Mouse (Mus musculus): ENCODE data around the gene Gm45234. TPM values are rescaled to one million over a fixed set of nuclear protein-coding genes. Genes with fewer than 3 reads are reported as not detected.
A peak's percentile ranks its signal among the peaks of the same experiment; 100 is the strongest.

Gm45234 gene
- polyA plus RNA-seq, 1 experiment from 2014 or later, result not detected

GRCm38 (mm10) chr6:124744755-124745321 lies 11.0 kb downstream of the Gm45234 start:
- Histone ChIP-seq H3K27ac (ENCODE audit: low read depth) (no peak overlapping the region), H3K4me1 (ENCODE audit: insufficient read depth) (peaks cover 28% of the 10 kb centered on the region), H3K9ac (replicated peaks) (peak overlapping the region; percentile 26; the same call in 1 of the 2 replicates), H3K36me3 (replicated peaks; ENCODE audit: insufficient read depth, low read length) (peaks cover 9% of the 10 kb centered on the region), H3K9me3 (ENCODE audit: low read length) (no peaks in the 10 kb centered on the region), H3K27me3 (ENCODE audit: insufficient read depth, low read length) (no peaks in the 10 kb centered on the region), H3K4me3 (ENCODE audit: low read depth, low read length) (peak overlapping the region; percentile 63), H3K4me2 (ENCODE audit: low read depth, low read length) (peak overlapping the region; percentile 96)
- TF ChIP-seq EP300 (IDR thresholded peaks at IDR 0.05; ENCODE audit: low read depth) (no peak), CTCF (IDR thresholded peaks at IDR 0.05; ENCODE audit: low read depth) (no peak)
- ATAC-seq (no peak), DNase-seq (no peak)
- WGBS (ENCODE audit: insufficient replicate concordance), result 72% methylated on average over 26 of the region's 26 CpGs

GRCm38 (mm10) chr6:124743647-124744046 lies 12.2 kb downstream of the Gm45234 start:
- 80% methylated on average over 8 of the region's 8 CpGs for WGBS (ENCODE audit: insufficient replicate concordance)
- H3K9ac ChIP-seq (replicated peaks), result no peak overlapping the region
- peaks cover 5% of the 10 kb centered on the region for H3K36me3 ChIP-seq (replicated peaks; ENCODE audit: insufficient read depth, low read length)
- no peak overlapping the region for H3K27ac ChIP-seq (ENCODE audit: low read depth)
- no peak for TF ChIP-seq EP300 (IDR thresholded peaks at IDR 0.05; ENCODE audit: low read depth)
- no peak for TF ChIP-seq CTCF (IDR thresholded peaks at IDR 0.05; ENCODE audit: low read depth)
- H3K4me1 ChIP-seq (ENCODE audit: insufficient read depth), result peaks cover 39% of the 10 kb centered on the region
- no peak overlapping the region for H3K4me3 ChIP-seq (ENCODE audit: low read depth, low read length)
- ATAC-seq (no peak), DNase-seq (no peak)
- no peaks in the 10 kb centered on the region for H3K9me3 ChIP-seq (ENCODE audit: low read length)
- H3K4me2 ChIP-seq (ENCODE audit: low read depth, low read length), result no peak overlapping the region
- no peaks in the 10 kb centered on the region for H3K27me3 ChIP-seq (ENCODE audit: insufficient read depth, low read length)

- Histone ChIP-seq H3K36me3 (replicated peaks; ENCODE audit: insufficient read depth, low read length) (peaks cover 5% of the 10 kb centered on the region), H3K27ac (ENCODE audit: low read depth) (no peak overlapping the region), H3K9ac (replicated peaks) (no peak overlapping the region), H3K27me3 (ENCODE audit: insufficient read depth, low read length) (no peaks in the 10 kb centered on the region), H3K4me2 (ENCODE audit: low read depth, low read length) (no peak overlapping the region), H3K4me1 (ENCODE audit: insufficient read depth) (peaks cover 44% of the 10 kb centered on the region), H3K4me3 (ENCODE audit: low read depth, low read length) (no peak overlapping the region), H3K9me3 (ENCODE audit: low read length) (no peaks in the 10 kb centered on the region)
- no peak for TF ChIP-seq EP300 (IDR thresholded peaks at IDR 0.05; ENCODE audit: low read depth)
- TF ChIP-seq CTCF (IDR thresholded peaks at IDR 0.05; ENCODE audit: low read depth), result no peak
- WGBS (ENCODE audit: insufficient replicate concordance), result 91% methylated on average over 15 of the region's 15 CpGs
- ATAC-seq (no peak), DNase-seq (no peak)
Measured at GRCm38 (mm10) chr6:124742839-124743514, 12.8 kb downstream of the Gm45234 start.

GRCm38 (mm10) chr6:124741842-124742241 lies 14.0 kb downstream of the Gm45234 start:
- Histone ChIP-seq H3K4me3 (ENCODE audit: low read depth, low read length) (peak overlapping the region; percentile 63), H3K9me3 (ENCODE audit: low read length) (no peaks in the 10 kb centered on the region), H3K4me2 (ENCODE audit: low read depth, low read length) (peak overlapping the region; percentile 99), H3K36me3 (replicated peaks; ENCODE audit: insufficient read depth, low read length) (peaks cover 5% of the 10 kb centered on the region; the same call in 1 of the 2 replicates), H3K27ac (ENCODE audit: low read depth) (peak overlapping the region; percentile 99), H3K9ac (replicated peaks) (peak overlapping the region; percentile 73), H3K4me1 (ENCODE audit: insufficient read depth) (peaks cover 44% of the 10 kb centered on the region), H3K27me3 (ENCODE audit: insufficient read depth, low read length) (no peaks in the 10 kb centered on the region)
- DNase-seq (no peak), ATAC-seq (no peak)
- WGBS (ENCODE audit: insufficient replicate concordance), result 74% methylated on average over 3 of the region's 3 CpGs
- TF ChIP-seq CTCF (IDR thresholded peaks at IDR 0.05; ENCODE audit: low read depth) (no peak), EP300 (IDR thresholded peaks at IDR 0.05; ENCODE audit: low read depth) (no peak)

GRCm38 (mm10) chr6:124740888-124741761 lies 14.7 kb downstream of the Gm45234 start, which contains the start of gene Grcc10:
TSS of gene Grcc10 (minus strand) at chr6:124741374.
- peaks cover 5% of the 10 kb centered on the region; the same call in 1 of the 2 replicates for H3K36me3 ChIP-seq (replicated peaks; ENCODE audit: insufficient read depth, low read length)
- TF ChIP-seq CTCF (IDR thresholded peaks at IDR 0.05; ENCODE audit: low read depth) (no peak), EP300 (IDR thresholded peaks at IDR 0.05; ENCODE audit: low read depth) (peak; percentile 74; the same call in 1 of the 2 replicates)
- no peaks in the 10 kb centered on the region for H3K27me3 ChIP-seq (ENCODE audit: insufficient read depth, low read length)
- H3K4me1 ChIP-seq (ENCODE audit: insufficient read depth), result peaks cover 37% of the 10 kb centered on the region
- under 1% methylated on average over 41 of the region's 41 CpGs for WGBS (ENCODE audit: insufficient replicate concordance)
- peak within 1 kb of the TSS; percentile 63 for H3K4me3 ChIP-seq (ENCODE audit: low read depth, low read length)
- DNase-seq, result peak; percentile 87
- peak within 1 kb of the TSS; percentile 73 for H3K9ac ChIP-seq (replicated peaks)
- H3K9me3 ChIP-seq (ENCODE audit: low read length), result no peaks in the 10 kb centered on the region
- H3K27ac ChIP-seq (ENCODE audit: low read depth), result peak within 1 kb of the TSS; percentile 99
- peak within 1 kb of the TSS; percentile 99 for H3K4me2 ChIP-seq (ENCODE audit: low read depth, low read length)
- ATAC-seq, result peak; percentile 72

Data from liver, postnatal 0 days (tissue).